Mouse (Mus musculus) liver, adult 2 months (tissue): Measurements from ENCODE around the gene Aplp1. TPM values are rescaled to one million over a fixed set of nuclear protein-coding genes. Genes with fewer than 3 reads are reported as not detected.
A peak's percentile ranks its signal among the peaks of the same experiment; 100 is the strongest.

Experiments
- DNase-seq: peaks from one replicate; pipeline ENCODE4 v3.0.0-alpha.2; 2011; ENCODE audit warnings: low read depth, low spot score; ENCODE audit errors: extremely low read depth
- H3K27ac ChIP-seq: fragments of 200-500 bp; replicated peaks from 2 replicates; pipeline ENCODE4 v1.5.1; 2012; ENCODE audit warnings: low read depth, mild to moderate bottlenecking, control low read depth, inconsistent platforms, low read length; ENCODE audit not compliant: insufficient read depth
- H3K27me3 ChIP-seq: fragments of 200-500 bp; 2 replicates; pipeline ENCODE4 v1.6.1; 2012; ENCODE audit warnings: mild to moderate bottlenecking, moderate library complexity, low read length, inconsistent platforms; ENCODE audit not compliant: control insufficient read depth, insufficient read depth
- H3K36me3 ChIP-seq: fragments of 200-500 bp; 2 replicates; pipeline ENCODE4 v1.6.1; 2012; ENCODE audit warnings: low read length, inconsistent platforms; ENCODE audit not compliant: control insufficient read depth, insufficient read depth
- H3K4me1 ChIP-seq: fragments of 200-500 bp; 2 replicates; pipeline ENCODE4 v1.6.1; 2011; ENCODE audit warnings: low read length; ENCODE audit not compliant: control insufficient read depth, insufficient read depth
- H3K4me3 ChIP-seq: fragments of 200-500 bp; 2 replicates; pipeline ENCODE4 v1.5.1; 2011; ENCODE audit warnings: low read depth, mild to moderate bottlenecking, control low read depth, low read length, moderate library complexity; ENCODE audit not compliant: insufficient read depth
- H3K79me2 ChIP-seq: fragments of 200-500 bp; 2 replicates; pipeline ENCODE4 v1.6.1; 2012; ENCODE audit warnings: inconsistent platforms, mild to moderate bottlenecking, low read length, moderate library complexity; ENCODE audit not compliant: control insufficient read depth, insufficient read depth
- H3K9ac ChIP-seq: fragments of 200-500 bp; 2 replicates; pipeline ENCODE4 v1.6.1; 2012; ENCODE audit warnings: low read depth, mild to moderate bottlenecking, control low read depth, inconsistent platforms, low read length
- CTCF ChIP-seq: fragments of 200-500 bp; IDR thresholded peaks from 2 replicates; pipeline ENCODE4 v1.5.1; 2011; ENCODE audit warnings: low read depth, low read length, control low read depth
- POLR2A ChIP-seq: fragments of 200-500 bp; IDR thresholded peaks from 2 replicates; pipeline ENCODE4 v1.6.1; 2011; ENCODE audit warnings: low read length, control low read depth; ENCODE audit not compliant: insufficient read depth; ENCODE audit errors: extremely low read depth
- WGBS: fragments of 180-500 bp; shearing (Covaris S2); methylation state at CpG from one replicate; pipeline ENCODE4 v1.1.7; 2018; 5-methylcytosine and 5-hydroxymethylcytosine counted together
- polyA plus RNA-seq: library from polyadenylated mRNA; depleted of rRNA; stranded (reverse); fragments of >200 nt; gene quantifications from 2 replicates; pipeline ENCODE4 v1.2.3, GENCODE M21; 2012
- total RNA-seq: library from RNA; depleted of rRNA; stranded (reverse); fragments of >200 nt; gene quantifications from 2 replicates; pipeline ENCODE4 v1.2.3, GENCODE M21; 2014

The Aplp1 gene
- total and polyA plus RNA-seq, 2 experiments = 0.18 to 0.70 TPM

DNA sequence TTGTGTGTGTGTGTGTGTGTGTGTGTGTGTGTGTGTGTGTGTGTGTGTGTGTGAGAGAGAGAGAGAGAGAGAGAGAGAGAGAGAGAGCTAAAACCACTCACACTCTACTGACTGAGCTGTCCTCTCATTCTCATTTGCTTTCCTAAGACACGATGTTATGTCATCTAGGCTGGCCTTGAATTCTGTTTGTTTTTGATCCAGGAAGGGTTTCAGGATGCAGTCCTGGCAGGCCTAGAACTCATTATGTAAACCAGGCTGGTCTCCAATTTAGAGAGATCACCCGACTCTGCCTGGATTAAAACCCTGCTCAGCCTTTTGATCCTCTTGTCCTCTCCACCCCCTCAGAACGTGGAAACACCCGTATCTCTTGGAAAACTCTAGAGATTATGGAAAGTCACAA, 18.7 kb upstream of the Aplp1 start:
- Histone ChIP-seq H3K9ac (no peak overlapping the region), H3K27me3 (peaks cover 4% of the 10 kb centered on the region; the same call in 1 of the 2 replicates), H3K4me3 (no peak overlapping the region), H3K79me2 (no peaks in the 10 kb centered on the region), H3K4me1 (0 out of 2 replicates have a peak, but pooled peaks cover 2% of the 10 kb centered on the region), H3K27ac (no peak overlapping the region), H3K36me3 (no peaks in the 10 kb centered on the region)
- TF ChIP-seq POLR2A (no peak), CTCF (no peak)
- WGBS = 5% methylated on average over 4 of the region's 4 CpGs
- peak; percentile 71 for DNase-seq

DNA sequence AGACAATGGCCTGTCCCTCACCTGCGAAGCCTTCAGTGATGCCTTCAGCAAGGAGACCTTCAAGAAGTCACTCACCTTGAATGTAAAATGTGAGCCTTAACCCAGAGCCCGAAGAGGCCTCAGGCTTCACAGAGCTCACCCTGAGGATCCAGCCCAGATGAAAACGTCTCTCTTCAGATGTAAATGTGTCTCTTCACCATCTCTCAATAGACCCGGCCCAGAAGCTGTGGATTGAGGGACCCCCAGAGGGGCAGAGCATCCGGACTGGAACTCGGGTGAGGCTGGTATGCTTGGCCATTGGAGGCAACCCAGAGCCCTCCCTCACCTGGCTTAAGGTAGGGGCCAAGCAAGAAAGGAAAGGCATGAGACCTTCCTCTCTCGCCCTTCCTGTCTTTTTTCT, 18.2 kb upstream of the Aplp1 start:
- Histone ChIP-seq H3K79me2 (no peaks in the 10 kb centered on the region), H3K36me3 (no peaks in the 10 kb centered on the region), H3K27me3 (peaks cover 4% of the 10 kb centered on the region; the same call in 1 of the 2 replicates), H3K4me3 (no peak overlapping the region), H3K27ac (no peak overlapping the region), H3K4me1 (0 out of 2 replicates have a peak, but pooled peaks cover 2% of the 10 kb centered on the region), H3K9ac (no peak overlapping the region)
- no peak for DNase-seq
- WGBS = 73% methylated on average over 7 of the region's 7 CpGs
- TF ChIP-seq CTCF (no peak), POLR2A (no peak)

DNA sequence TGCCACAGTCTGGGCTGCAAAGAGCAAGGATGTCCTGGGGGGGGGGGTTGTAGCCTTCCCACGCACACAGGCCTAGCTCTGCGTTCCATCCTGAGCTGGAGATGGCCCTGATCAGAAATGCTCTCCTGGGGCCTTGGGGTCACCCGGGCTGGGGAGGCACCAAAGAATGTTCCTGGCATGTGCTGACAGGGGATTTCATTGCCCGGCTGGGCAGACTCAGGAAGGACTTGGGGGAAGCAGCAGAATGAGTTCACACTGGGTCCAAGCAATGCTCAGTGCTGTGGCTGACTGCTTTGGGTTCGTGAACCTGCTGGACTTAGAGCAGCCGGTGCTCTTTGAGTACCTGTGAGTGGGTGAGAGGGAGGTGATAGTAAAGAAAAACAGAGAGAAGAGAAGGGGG, 14.1 kb upstream of the Aplp1 start:
- Histone ChIP-seq H3K27ac (no peak overlapping the region), H3K4me3 (no peak overlapping the region), H3K79me2 (no peaks in the 10 kb centered on the region), H3K9ac (no peak overlapping the region), H3K36me3 (no peaks in the 10 kb centered on the region), H3K27me3 (peaks cover 7% of the 10 kb centered on the region; the same call in 1 of the 2 replicates), H3K4me1 (0 out of 2 replicates have a peak, but pooled peaks cover 2% of the 10 kb centered on the region)
- TF ChIP-seq POLR2A = no peak
- TF ChIP-seq CTCF = no peak
- WGBS = 63% methylated on average over 6 of the region's 6 CpGs
- no peak for DNase-seq

DNA sequence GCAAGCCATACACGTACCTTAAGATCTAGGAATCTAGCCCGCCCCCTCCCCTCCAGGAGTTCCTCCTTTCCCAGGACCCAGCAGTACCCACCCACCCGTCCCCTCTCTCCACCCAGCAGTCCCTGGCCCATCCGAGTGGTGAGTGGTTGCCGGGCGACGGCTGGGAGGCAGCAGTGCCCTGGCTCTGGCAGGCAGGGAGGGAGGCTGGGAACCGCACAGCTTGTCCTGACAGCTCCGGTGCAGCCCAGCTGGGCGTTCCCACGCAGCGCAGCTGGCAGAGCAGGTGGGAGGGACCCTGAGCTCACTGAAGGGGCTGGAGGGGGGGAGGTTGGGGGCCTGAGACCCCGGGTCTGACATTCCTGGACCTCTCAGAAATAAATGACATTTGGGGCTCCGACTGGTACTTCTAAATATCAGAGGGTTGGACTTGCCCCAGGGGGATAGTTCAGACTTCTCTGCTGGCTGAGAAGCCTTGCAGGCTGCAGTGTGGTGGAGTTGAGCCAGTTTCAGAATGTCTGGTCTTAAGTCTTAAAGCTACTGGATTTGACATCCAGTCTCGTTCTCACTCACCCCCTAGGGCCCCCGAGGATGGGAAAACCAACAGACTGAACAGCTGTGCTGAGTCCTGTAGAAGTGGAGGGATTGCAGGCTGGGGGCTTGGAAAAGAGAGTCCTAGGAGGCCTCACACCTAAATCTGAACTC, 12.4 kb upstream of the Aplp1 start, which contains the start of the genes Kirrel2 and Nphs1:
Gene Kirrel2 (minus strand): TSS at position 62 of the 702 bp plus-strand sequence.
Gene Nphs1 (plus strand): TSS at position 687 of the 702 bp plus-strand sequence.
- no peak within 1 kb of the TSS for H3K4me3 ChIP-seq
- no peak within 1 kb of the TSS for H3K9ac ChIP-seq
- 16% methylated on average over 16 of the region's 16 CpGs for WGBS
- peaks cover 4% of the 10 kb centered on the region; the same call in 1 of the 2 replicates for H3K4me1 ChIP-seq
- no peak for DNase-seq
- no peaks in the 10 kb centered on the region for H3K79me2 ChIP-seq
- peaks cover 14% of the 10 kb centered on the region for H3K27me3 ChIP-seq
- no peak within 1 kb of the TSS for H3K27ac ChIP-seq
- no peaks in the 10 kb centered on the region for H3K36me3 ChIP-seq
- TF ChIP-seq POLR2A (no peak), CTCF (no peak)

DNA sequence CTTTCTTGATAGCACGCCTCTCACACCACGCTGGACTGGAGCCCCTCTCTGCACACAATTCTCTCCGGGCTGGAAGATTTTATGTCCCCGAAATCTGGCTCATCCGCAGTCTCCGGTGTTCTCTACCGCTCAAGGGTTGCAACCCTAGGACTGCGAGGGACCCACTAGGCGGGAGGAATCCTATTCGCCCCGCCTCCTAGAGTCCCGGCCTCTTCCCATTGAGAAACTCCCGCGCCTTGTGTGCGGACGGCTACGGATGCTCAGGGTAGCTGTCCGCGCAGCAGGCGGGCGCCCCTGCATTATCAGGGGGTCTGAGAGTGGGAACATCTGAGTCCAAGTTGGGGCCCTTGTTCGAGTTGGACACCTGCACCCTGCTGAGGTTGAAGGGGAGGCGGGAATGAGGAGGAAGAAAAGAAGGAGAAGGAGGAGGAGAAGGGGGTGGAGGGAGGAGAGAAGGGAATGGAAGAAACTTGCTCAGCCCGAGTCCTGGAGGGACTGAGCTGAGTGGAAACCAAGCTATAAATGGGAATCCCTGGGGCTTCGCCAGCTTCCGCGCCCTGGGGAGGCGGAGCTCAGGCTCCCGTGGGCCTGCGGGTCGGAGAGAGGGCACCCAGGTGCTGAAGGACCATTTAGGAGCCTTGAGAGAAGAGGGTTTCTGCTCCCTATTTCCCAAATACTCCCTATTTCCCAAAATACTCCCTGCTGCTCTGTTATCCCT, 11.7 kb upstream of the Aplp1 start:
- no peak overlapping the region for H3K27ac ChIP-seq
- 7% methylated on average over 31 of the region's 31 CpGs for WGBS
- no peak for TF ChIP-seq POLR2A
- TF ChIP-seq CTCF = no peak
- no peak for DNase-seq
- H3K36me3 ChIP-seq = no peaks in the 10 kb centered on the region
- H3K4me1 ChIP-seq = peaks cover 4% of the 10 kb centered on the region; the same call in 1 of the 2 replicates
- H3K9ac ChIP-seq = no peak overlapping the region
- no peaks in the 10 kb centered on the region for H3K79me2 ChIP-seq
- H3K27me3 ChIP-seq = peaks cover 14% of the 10 kb centered on the region
- H3K4me3 ChIP-seq = no peak overlapping the region
